Comparison of ENCODE assay signal across 25 mouse cellular contexts in the genomic region with DNA sequence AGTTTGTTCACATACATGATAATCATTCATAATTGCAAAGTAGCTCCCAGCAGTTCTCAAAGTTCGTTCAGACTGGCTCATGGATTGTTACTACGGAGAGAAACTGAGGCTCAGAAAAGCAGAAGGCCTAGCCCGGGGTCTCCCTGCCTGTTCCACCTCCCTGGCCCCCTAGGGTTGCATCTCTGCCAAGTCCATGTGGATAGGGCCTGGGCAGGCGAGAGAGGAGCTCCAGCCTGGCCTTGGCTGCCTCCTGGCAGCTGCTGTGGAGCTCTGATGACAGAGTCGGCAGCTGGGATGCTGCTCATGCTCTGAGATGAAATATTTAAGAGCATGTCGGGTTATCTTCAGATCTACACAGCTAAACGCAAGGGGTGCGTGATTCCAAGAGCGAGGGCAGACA.
DNase-seq lines count a peak whose midpoint lies in the region; TF ChIP-seq lines count a peak whose summit lies in the region.
"Had no signal": no experiment of that assay in that cellular context is flagged by ENCODE, and none has a peak within 500 bp of the region (broad histone marks: within the 10 kb centered on the region; RNA-seq: fewer than 3 reads in every experiment).

No protein-coding gene starts in this region.

- no peak overlapping the region for H3ac ChIP-seq in myocyte (ENCODE audit: control insufficient read depth, insufficient read length)

- no peak overlapping the region for H3K4me3 ChIP-seq in myocyte
- H3K4me3 ChIP-seq: forebrain, embryonic 13.5 days; heart, embryonic 10.5 days; heart, embryonic 15.5 days; hindbrain, embryonic 15.5 days; limb, embryonic 15.5 days; liver, embryonic 13.5 days; megakaryocyte, embryonic 14.5 days; midbrain, embryonic 15.5 days; neural tube, embryonic 12.5 days had no signal

- H3K36me3 ChIP-seq in myocyte (ENCODE audit: control insufficient read depth, insufficient read depth): no peaks in the 10 kb centered on the region
- H3K36me3 ChIP-seq: heart, embryonic 10.5 days; heart, embryonic 15.5 days; hindbrain, embryonic 15.5 days; liver, embryonic 13.5 days; midbrain, embryonic 15.5 days; neural tube, embryonic 12.5 days had no signal

- H3K79me2 ChIP-seq in myocyte (ENCODE audit: control insufficient read depth, insufficient read depth): no peaks in the 10 kb centered on the region

- H3K4me2 ChIP-seq in myocyte (ENCODE audit: low read depth): no peak overlapping the region
- H3K4me2 ChIP-seq: forebrain, embryonic 13.5 days; heart, embryonic 15.5 days; hindbrain, embryonic 15.5 days; limb, embryonic 15.5 days; liver, embryonic 13.5 days; midbrain, embryonic 15.5 days; neural tube, embryonic 12.5 days had no signal

- no peaks in the 10 kb centered on the region for H3K27me3 ChIP-seq in myocyte (ENCODE audit: control insufficient read depth, insufficient read depth, insufficient read length)
- H3K27me3 ChIP-seq: forebrain, embryonic 13.5 days; heart, embryonic 15.5 days; hindbrain, embryonic 15.5 days; limb, embryonic 15.5 days; liver, embryonic 13.5 days; midbrain, embryonic 15.5 days; neural tube, embryonic 12.5 days had no signal

- peak; percentile 55 to 71 for DNase-seq in cerebellum, postnatal 10 days
- DNase-seq in cerebellum, postnatal 14 days: no peak
- peak; percentile 69 for DNase-seq in left cerebral cortex, postnatal 4 days
- DNase-seq in left cerebral cortex, postnatal 14 days (ENCODE audit: low spot score in 2 of 2): no peak
- DNase-seq in NIH3T3 (ENCODE audit: low read depth): peak; percentile 14
- no peak for DNase-seq in heart, adult 9 months (ENCODE audit: low spot score in 2 of 2)
- DNase-seq: cerebellum, adult 8-10 months; gastrocnemius, postnatal 10 days; heart, postnatal 36 days; kidney, adult 2 months; liver, embryonic 13.5 days; lung, adult 18-20 months; lung, postnatal 4 days; right cerebral cortex, adult 18-20 months; thymus, adult 2 months; thymus, postnatal 36 days had no signal

- no peak for TF ChIP-seq POLR2A in myocyte (IDR thresholded peaks at IDR 0.05; ENCODE audit: insufficient read length, low read depth)

- intact Hi-C loops in left cerebral cortex, postnatal 4 days (cut with DNase I): no loop called here
- intact Hi-C loops in left cerebral cortex, postnatal 14 days (cut with DNase I): no loop called here

TF ChIP-seq in myocyte, 11 proteins besides CTCF, POLR2A, EP300 and RAD21:
- no peak for TF ChIP-seq E2F4 (IDR thresholded peaks at IDR 0.05; ENCODE audit: insufficient read depth)
- TF ChIP-seq MYOG (IDR thresholded peaks at IDR 0.05; ENCODE audit: control insufficient read depth in 1 of 3, insufficient read depth in 1 of 3, insufficient read length in 2 of 3, low read depth in 2 of 3): peak in 2 of 3 experiments; percentile 82 to 89
- TF ChIP-seq SRF (IDR thresholded peaks at IDR 0.05; ENCODE audit: control insufficient read depth, insufficient read length, low read depth): no peak
- TF ChIP-seq CEBPB (IDR thresholded peaks at IDR 0.05; ENCODE audit: insufficient read depth, poor library complexity, severe bottlenecking): no peak
- TF ChIP-seq REST (IDR thresholded peaks at IDR 0.05; ENCODE audit: insufficient read depth, insufficient read length): no peak
- TF ChIP-seq MYOD1 (IDR thresholded peaks at IDR 0.05; ENCODE audit: control insufficient read depth in 1 of 3, insufficient read length in 2 of 3, low read depth in 2 of 3): peak in 2 of 3 experiments; percentile 82 to 84
- peak; percentile 46 for TF ChIP-seq TCF3 (IDR thresholded peaks at IDR 0.05; ENCODE audit: insufficient read length, low read depth)
- no peak for TF ChIP-seq POLR2AphosphoS2 (IDR thresholded peaks at IDR 0.05; ENCODE audit: insufficient read length, low read depth)
- peak; percentile 3 for TF ChIP-seq TCF12 (IDR thresholded peaks at IDR 0.05; ENCODE audit: insufficient read depth, poor library complexity, severe bottlenecking)
- no peak for TF ChIP-seq USF1 (IDR thresholded peaks at IDR 0.05; ENCODE audit: low read depth)
- no peak for TF ChIP-seq MAX (IDR thresholded peaks at IDR 0.05; ENCODE audit: low read depth)

Comparison
In these comparisons a context has a peak if more than half of its experiments do, and no peak if none do; other contexts are left out.
1. DNase-seq: peak in cerebellum, postnatal 10 days (2 of 2), left cerebral cortex, postnatal 4 days (single experiment) and NIH3T3 (single experiment); none in cerebellum, postnatal 14 days (0 of 2), left cerebral cortex, postnatal 14 days (0 of 2) and heart, adult 9 months (0 of 2).